Mouse (Mus musculus) embryonic fibroblast, embryonic 13.5 days (primary cell): ENCODE measurements around the gene Fat1.

Experiments used
- CTCF ChIP-seq: IDR thresholded peaks from 2 replicates; pipeline ENCODE4 v1.5.1; 2011; ENCODE audit warnings: mild to moderate bottlenecking, control low read depth, low read length, moderate library complexity, borderline replicate concordance; ENCODE audit not compliant: insufficient read depth
- POLR2A ChIP-seq: IDR thresholded peaks from 2 replicates; pipeline ENCODE4 v1.6.1; 2011; ENCODE audit warnings: low read depth, mild to moderate bottlenecking, control low read depth, low read length, moderate library complexity

- TF ChIP-seq CTCF (no peak), POLR2A (no peak)
These were observed 50.4 kb downstream of the Fat1 start for GRCm38 (mm10) chr8:44985326-44986288.
